Mouse (Mus musculus): ENCODE results near the gene Epas1.

DNA sequence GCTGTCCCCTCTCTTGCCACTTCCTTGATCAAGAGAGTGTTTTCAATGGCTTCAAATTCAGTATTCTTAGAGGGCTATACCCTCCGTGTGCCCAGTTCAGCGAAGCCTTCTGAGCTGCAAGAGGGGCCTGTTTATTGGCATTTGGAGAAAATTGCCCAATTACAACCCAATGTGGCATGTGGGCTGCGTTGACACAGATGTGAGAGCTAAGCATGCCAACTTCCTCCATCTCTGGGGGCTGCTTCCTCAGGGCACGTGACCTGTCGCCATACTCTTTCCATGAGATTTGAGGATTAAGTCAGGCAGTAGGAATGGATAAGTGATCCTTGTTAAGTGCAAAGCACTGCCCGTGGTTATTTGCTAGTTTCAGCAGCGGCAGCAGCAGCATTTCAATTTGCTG lies 34.3 kb downstream of the Epas1 start:
- no peak for TF ChIP-seq CTCF (conservative IDR thresholded peaks at IDR 0.05; ENCODE audit: low read length)
- TF ChIP-seq NANOG (IDR thresholded peaks at IDR 0.05; ENCODE audit: borderline replicate concordance, low read length) = no peak
- no peak for TF ChIP-seq POU5F1 (IDR thresholded peaks at IDR 0.05; ENCODE audit: borderline replicate concordance, low read length)
